22 mouse cellular contexts compared by ENCODE assay signal in genomic region chr1:105331605-105332004, GRCm38 (mm10). TPM values are rescaled to one million over a fixed set of nuclear protein-coding genes. Genes with fewer than 3 reads are reported as not detected.
DNase-seq lines count a peak whose midpoint lies in the region; ATAC-seq and TF ChIP-seq lines count a peak whose summit lies in the region.
"Had no signal": no experiment of that assay in that cellular context is flagged by ENCODE, and none has a peak within 500 bp of the region (broad histone marks: within the 10 kb centered on the region; RNA-seq: fewer than 3 reads in every experiment).

No protein-coding gene starts in this region.

- no peaks in the 10 kb centered on the region for H3K36me3 ChIP-seq in embryonic facial prominence, embryonic 14.5 days (ENCODE audit: control insufficient read depth, insufficient read depth, low read length)
- H3K36me3 ChIP-seq in embryonic facial prominence, embryonic 10.5 days (replicated peaks): no peaks in the 10 kb centered on the region
- 0 out of 2 replicates have a peak, but pooled peaks cover 3% of the 10 kb centered on the region for H3K36me3 ChIP-seq in midbrain, embryonic 12.5 days
- H3K36me3 ChIP-seq in midbrain, embryonic 15.5 days (replicated peaks): no peaks in the 10 kb centered on the region
- H3K36me3 ChIP-seq: embryonic facial prominence, embryonic 13.5 days; forebrain, embryonic 12.5 days; heart, embryonic 12.5 days; heart, embryonic 15.5 days; hindbrain, embryonic 15.5 days had no signal

- 71% methylated on average over 5 of the region's 5 CpGs for WGBS in embryonic facial prominence, embryonic 14.5 days
- WGBS in embryonic facial prominence, embryonic 10.5 days: 70% methylated on average over 5 of the region's 5 CpGs
- WGBS in midbrain, embryonic 12.5 days: 25% methylated on average over 5 of the region's 5 CpGs
- 16% methylated on average over 5 of the region's 5 CpGs for WGBS in midbrain, embryonic 15.5 days
- 77% methylated on average over 5 of the region's 5 CpGs for WGBS in lung, adult 2 months

- H3K4me1 ChIP-seq in embryonic facial prominence, embryonic 14.5 days (ENCODE audit: control insufficient read depth, insufficient read depth, low read length): no peaks in the 10 kb centered on the region
- H3K4me1 ChIP-seq in embryonic facial prominence, embryonic 10.5 days: no peaks in the 10 kb centered on the region
- peaks cover 14% of the 10 kb centered on the region; the same call in 1 of the 2 replicates for H3K4me1 ChIP-seq in midbrain, embryonic 12.5 days
- peaks cover 17% of the 10 kb centered on the region for H3K4me1 ChIP-seq in midbrain, embryonic 15.5 days
- H3K4me1 ChIP-seq in lung, adult 2 months (ENCODE audit: control insufficient read depth, insufficient read depth, low read length): no peaks in the 10 kb centered on the region
- H3K4me1 ChIP-seq: embryonic facial prominence, embryonic 13.5 days; heart, embryonic 12.5 days; heart, embryonic 15.5 days; hindbrain, embryonic 15.5 days had no signal

- no peak overlapping the region for H3K27ac ChIP-seq in embryonic facial prominence, embryonic 14.5 days (replicated peaks; ENCODE audit: low read depth, low read length)
- no peak overlapping the region for H3K27ac ChIP-seq in embryonic facial prominence, embryonic 10.5 days (replicated peaks)
- peak overlapping the region; percentile 61 for H3K27ac ChIP-seq in midbrain, embryonic 12.5 days (replicated peaks)
- H3K27ac ChIP-seq in midbrain, embryonic 15.5 days: peak overlapping the region; percentile 49
- H3K27ac ChIP-seq: embryonic facial prominence, embryonic 13.5 days; forebrain, embryonic 12.5 days; heart, embryonic 15.5 days; hindbrain, embryonic 15.5 days had no signal

- no peak for TF ChIP-seq CTCF in brain, embryonic 14.5 days (IDR thresholded peaks at IDR 0.05; ENCODE audit: borderline replicate concordance, extremely low read depth, insufficient read depth, insufficient read length)
- TF ChIP-seq CTCF in lung, adult 2 months (IDR thresholded peaks at IDR 0.05; ENCODE audit: insufficient read depth, low read length): no peak

- no peak overlapping the region for H3K4me2 ChIP-seq in embryonic facial prominence, embryonic 14.5 days (ENCODE audit: low read depth, low read length)
- H3K4me2 ChIP-seq in midbrain, embryonic 12.5 days (replicated peaks): no peak overlapping the region
- H3K4me2 ChIP-seq in midbrain, embryonic 15.5 days: no peak overlapping the region
- H3K4me2 ChIP-seq: embryonic facial prominence, embryonic 13.5 days; forebrain, embryonic 12.5 days; heart, embryonic 12.5 days; heart, embryonic 15.5 days; hindbrain, embryonic 15.5 days had no signal

- DNase-seq in embryonic facial prominence, embryonic 14.5 days (ENCODE audit: low spot score): peak; percentile 7
- DNase-seq in embryonic facial prominence, embryonic 10.5 days (ENCODE audit: low spot score): no peak
- DNase-seq in brain, embryonic 14.5 days (ENCODE audit: low read depth): peak; percentile 73
- DNase-seq in lung, adult 2 months: no peak
- no peak for DNase-seq in retina, postnatal 1 day
- DNase-seq: adrenal gland, adult 8-10 months; adrenal gland, postnatal 25 days; gastrocnemius, postnatal 25 days; heart, adult 18-20 months; heart, postnatal 10 days; heart, postnatal 36 days had no signal

- no peak for TF ChIP-seq POLR2A in brain, embryonic 14.5 days (IDR thresholded peaks at IDR 0.05; ENCODE audit: borderline replicate concordance, extremely low read depth, insufficient read depth, insufficient read length, poor library complexity, severe bottlenecking)
- TF ChIP-seq POLR2A in lung, adult 2 months (IDR thresholded peaks at IDR 0.05; ENCODE audit: borderline replicate concordance, extremely low read depth, low read depth, low read length): no peak

- H3K4me3 ChIP-seq in embryonic facial prominence, embryonic 14.5 days (ENCODE audit: low read depth, low read length): no peak overlapping the region
- H3K4me3 ChIP-seq in embryonic facial prominence, embryonic 10.5 days: no peak overlapping the region
- no peak overlapping the region for H3K4me3 ChIP-seq in midbrain, embryonic 12.5 days
- no peak overlapping the region for H3K4me3 ChIP-seq in midbrain, embryonic 15.5 days
- no peak overlapping the region for H3K4me3 ChIP-seq in lung, adult 2 months (replicated peaks; ENCODE audit: extremely low read depth, low read depth, low read length)
- H3K4me3 ChIP-seq: embryonic facial prominence, embryonic 13.5 days; forebrain, embryonic 12.5 days; heart, embryonic 12.5 days; heart, embryonic 15.5 days; hindbrain, embryonic 15.5 days had no signal

- H3K27me3 ChIP-seq in embryonic facial prominence, embryonic 14.5 days (replicated peaks; ENCODE audit: control insufficient read depth, insufficient read depth, low read length): no peaks in the 10 kb centered on the region
- no peaks in the 10 kb centered on the region for H3K27me3 ChIP-seq in embryonic facial prominence, embryonic 10.5 days (replicated peaks; ENCODE audit: low read depth, poor library complexity, severe bottlenecking)
- peaks cover 9% of the 10 kb centered on the region for H3K27me3 ChIP-seq in midbrain, embryonic 12.5 days
- no peaks in the 10 kb centered on the region for H3K27me3 ChIP-seq in midbrain, embryonic 15.5 days (replicated peaks)
- H3K27me3 ChIP-seq: embryonic facial prominence, embryonic 13.5 days; forebrain, embryonic 12.5 days; heart, embryonic 12.5 days; heart, embryonic 15.5 days; hindbrain, embryonic 15.5 days had no signal

- no peak overlapping the region for H3K9ac ChIP-seq in embryonic facial prominence, embryonic 14.5 days (ENCODE audit: low read depth, low read length)
- H3K9ac ChIP-seq in midbrain, embryonic 12.5 days (replicated peaks): no peak overlapping the region
- no peak overlapping the region for H3K9ac ChIP-seq in midbrain, embryonic 15.5 days
- H3K9ac ChIP-seq: embryonic facial prominence, embryonic 13.5 days; forebrain, embryonic 12.5 days; heart, embryonic 12.5 days; heart, embryonic 15.5 days; hindbrain, embryonic 15.5 days had no signal

- no peaks in the 10 kb centered on the region for H3K9me3 ChIP-seq in embryonic facial prominence, embryonic 14.5 days (ENCODE audit: control insufficient read depth, low read length)
- no peaks in the 10 kb centered on the region for H3K9me3 ChIP-seq in embryonic facial prominence, embryonic 10.5 days
- H3K9me3 ChIP-seq in midbrain, embryonic 12.5 days: no peaks in the 10 kb centered on the region
- no peaks in the 10 kb centered on the region for H3K9me3 ChIP-seq in midbrain, embryonic 15.5 days
- H3K9me3 ChIP-seq: embryonic facial prominence, embryonic 13.5 days; forebrain, embryonic 12.5 days; heart, embryonic 12.5 days; heart, embryonic 15.5 days; hindbrain, embryonic 15.5 days had no signal

- no peak for ATAC-seq in embryonic facial prominence, embryonic 14.5 days (ENCODE audit: low read depth)
- peak; percentile 80 for ATAC-seq in midbrain, embryonic 12.5 days (ENCODE audit: low FRiP score, low read depth)
- ATAC-seq in midbrain, embryonic 15.5 days (replicated peaks): peak; percentile 76
- ATAC-seq in erythroblast, adult 5-6 weeks (replicated peaks; ENCODE audit: low FRiP score, poor library complexity, severe bottlenecking): no peak
- ATAC-seq: activated CD4-positive, CD25-positive, alpha-beta regulatory T cell, adult 4 months; forebrain, embryonic 16.5 days had no signal

RNA-seq across cellular contexts. Expression of gene Rnf152, which starts 24.9 kb away (rescaled TPM):
- 0.90 and 1.1 TPM in 2 replicates for polyA plus RNA-seq in embryonic facial prominence, embryonic 14.5 days (2014; fragmentation: Nextera tagmentation; extraction: Ambion mirVana)
- 0.43 and 0.51 TPM in 2 replicates for polyA plus RNA-seq in embryonic facial prominence, embryonic 10.5 days (2016; fragmentation: Nextera tagmentation; extraction: Ambion mirVana)
- 9.5 and 23.0 TPM in 2 replicates for polyA plus RNA-seq in brain, embryonic 14.5 days (2012; rRNA removed)
- 4.6 and 4.7 TPM in 2 replicates for polyA plus RNA-seq in midbrain, embryonic 12.5 days (2016; fragmentation: Nextera tagmentation; extraction: Ambion mirVana)
- polyA plus RNA-seq in midbrain, embryonic 15.5 days (2015; fragmentation: Nextera tagmentation; extraction: Ambion mirVana): 24.6 and 27.8 TPM in 2 replicates
- total RNA-seq in erythroblast, adult 5-6 weeks (2015; ENCODE audit: low replicate concordance): not detected in 2 replicates
- total RNA-seq in erythroblast, adult 5-6 weeks (2017; ENCODE audit: low replicate concordance): not detected in 2 replicates
- 0.25 and 0.50 TPM in 2 replicates for polyA plus RNA-seq in lung, adult 2 months (2012; rRNA removed)
- total RNA-seq: common myeloid progenitor, adult 5-6 weeks had no signal

Comparison
In these comparisons a context has a peak if more than half of its experiments do, and no peak if none do; other contexts are left out.
1. DNase-seq: peak in embryonic facial prominence, embryonic 14.5 days (single experiment) and brain, embryonic 14.5 days (single experiment); none in embryonic facial prominence, embryonic 10.5 days (single experiment), lung, adult 2 months (single experiment) and retina, postnatal 1 day (single experiment).
2. ATAC-seq: peak in midbrain, embryonic 12.5 days (single experiment) and midbrain, embryonic 15.5 days (single experiment); none in embryonic facial prominence, embryonic 14.5 days (single experiment) and erythroblast, adult 5-6 weeks (single experiment).
3. H3K27ac ChIP-seq: peak in midbrain, embryonic 12.5 days (single experiment) and midbrain, embryonic 15.5 days (single experiment); none in embryonic facial prominence, embryonic 14.5 days (single experiment) and embryonic facial prominence, embryonic 10.5 days (single experiment).